Mouse (Mus musculus) large intestine, adult 2 months (tissue): ENCODE measurements around the gene Slxl1. TPM values are rescaled to one million over a fixed set of nuclear protein-coding genes. Genes with fewer than 3 reads are reported as not detected.
"Not testable (repeated sequence)": the region's sequence is repeated elsewhere in the genome, so short reads cannot be mapped to it uniquely, and the experiment has no call there.

Experiments
- DNase-seq: peaks from one replicate; pipeline ENCODE4 v3.0.0-alpha.2; 2012; ENCODE audit warnings: low read depth, low spot score
- WGBS: fragments of 180-500 bp; shearing (Covaris S2); methylation state at CpG from one replicate; pipeline ENCODE4 v1.1.7; 2018; 5-methylcytosine and 5-hydroxymethylcytosine counted together
- polyA plus RNA-seq: library from polyadenylated mRNA; depleted of rRNA; stranded (reverse); fragments of >200 nt; gene quantifications from 2 replicates; pipeline ENCODE4 v1.2.3, GENCODE M21; 2012; rRNA removed

Gene Slxl1
- polyA plus RNA-seq: not detected in 2 replicates

DNA sequence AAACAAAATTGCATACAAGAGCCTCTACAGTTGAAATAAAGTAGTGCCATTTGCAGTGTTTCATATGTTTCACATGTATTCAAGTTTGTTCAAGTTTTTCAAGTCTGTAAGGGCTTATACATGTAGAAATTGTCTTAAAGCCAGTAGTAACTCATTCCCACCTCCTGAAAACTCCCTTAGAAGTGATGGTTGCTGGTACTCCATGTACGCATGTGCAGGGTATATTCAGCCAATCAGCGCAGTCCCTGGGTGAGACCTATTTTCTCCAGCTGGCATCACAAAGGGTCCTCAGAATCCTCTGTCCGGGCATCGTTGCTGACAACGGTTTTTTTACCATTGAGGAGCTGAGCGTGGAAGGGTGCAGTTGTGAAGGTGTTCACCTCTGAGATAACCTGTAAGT lies at the start of gene Slxl1:
Gene Slxl1 (plus strand): TSS at position 301 of the 400 bp plus-strand sequence.
- DNase-seq: not testable (repeated sequence)
- no CpG with 5 or more reads among the region's 6 CpGs for WGBS
